Mouse (Mus musculus) lung, adult 2 months (tissue): ENCODE measurements around the gene Satb1. TPM values are rescaled to one million over a fixed set of nuclear protein-coding genes. Genes with fewer than 3 reads are reported as not detected.

Source experiments
- DNase-seq: peaks from one replicate; pipeline ENCODE4 v3.0.0; 2022
- H3K4me1 ChIP-seq: fragments of 200-500 bp; 2 replicates; pipeline ENCODE4 v1.6.1; 2011; ENCODE audit warnings: low read length; ENCODE audit not compliant: control insufficient read depth, insufficient read depth
- H3K4me3 ChIP-seq: fragments of 200-500 bp; replicated peaks from 2 replicates; pipeline ENCODE3; 2011; ENCODE audit warnings: low read depth, mild to moderate bottlenecking, control low read depth, low read length; ENCODE audit errors: extremely low read depth
- CTCF ChIP-seq: fragments of 200-500 bp; IDR thresholded peaks from 2 replicates; pipeline ENCODE4 v1.5.1; 2011; ENCODE audit warnings: mild to moderate bottlenecking, low read length, control low read depth; ENCODE audit not compliant: insufficient read depth
- POLR2A ChIP-seq: fragments of 200-500 bp; IDR thresholded peaks from 2 replicates; pipeline ENCODE4 v1.6.1; 2011; ENCODE audit warnings: low read depth, mild to moderate bottlenecking, control low read depth, low read length, borderline replicate concordance; ENCODE audit errors: extremely low read depth
- WGBS: fragments of 180-500 bp; shearing (Covaris S2); methylation state at CpG from one replicate; pipeline ENCODE4 v1.1.7; 2018; 5-methylcytosine and 5-hydroxymethylcytosine counted together
- polyA plus RNA-seq: library from polyadenylated mRNA; depleted of rRNA; stranded (reverse); fragments of >200 nt; gene quantifications from 2 replicates; pipeline ENCODE4 v1.2.3, GENCODE M21; 2012; rRNA removed

Satb1 gene
- 7.2 and 8.4 TPM in 2 replicates for polyA plus RNA-seq

GRCm38 (mm10) chr17:51832900-51833577 lies at the start of gene Satb1:
Gene Satb1 (minus strand): TSS chr17:51833290.
- WGBS: 2% methylated on average over 42 of the region's 52 CpGs
- peak; percentile 44 for DNase-seq
- Histone ChIP-seq H3K4me1 (no peaks in the 10 kb centered on the region), H3K4me3 (peak within 1 kb of the TSS; percentile 72)
- TF ChIP-seq POLR2A (0 out of 2 replicates have a peak, but pooled peaks have one; percentile 8), CTCF (no peak)

GRCm38 (mm10) chr17:51882566-51882965 lies 49.5 kb upstream of the Satb1 start:
- TF ChIP-seq CTCF (no peak), POLR2A (no peak)
- H3K4me1 ChIP-seq: no peaks in the 10 kb centered on the region
- DNase-seq: no peak
- no peak overlapping the region for H3K4me3 ChIP-seq
- WGBS: 95% methylated on average over 12 of the region's 12 CpGs

DNA sequence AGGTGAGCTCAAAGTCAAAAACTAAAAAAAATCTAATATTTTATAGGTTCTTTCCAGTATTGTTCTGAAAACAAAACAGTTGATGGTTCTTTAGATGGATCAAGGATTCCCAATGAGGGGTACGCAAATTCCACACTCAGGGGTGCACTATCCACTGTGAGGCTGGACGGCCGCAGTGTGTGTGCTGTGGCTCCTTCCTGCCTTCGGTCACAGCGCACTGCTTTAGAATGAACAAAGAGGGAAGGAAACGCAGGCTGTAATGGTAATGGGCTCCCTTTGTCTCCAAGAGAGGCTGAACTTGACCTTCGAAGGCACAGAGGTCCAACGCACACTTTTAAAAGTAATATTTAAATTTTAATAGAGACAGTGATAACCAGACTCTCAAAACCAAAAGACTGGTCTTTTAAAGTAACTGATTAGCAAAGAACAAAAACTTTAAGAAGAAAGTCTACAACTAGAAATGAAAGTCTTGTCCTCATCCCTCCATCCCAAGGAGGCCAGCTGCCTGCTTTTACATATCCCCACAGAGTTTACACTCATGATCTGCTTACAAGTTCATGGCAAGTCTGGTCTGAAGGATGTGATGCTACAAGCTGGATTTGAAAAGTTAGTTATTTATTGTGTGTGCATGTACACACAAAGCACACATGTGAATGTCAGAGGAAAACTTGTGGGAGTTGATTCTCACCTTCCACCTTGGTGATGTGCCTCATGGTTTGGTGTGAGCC lies 48.0 kb upstream of the Satb1 start:
- H3K4me1 ChIP-seq: no peaks in the 10 kb centered on the region
- H3K4me3 ChIP-seq: no peak overlapping the region
- WGBS: 69% methylated on average over 8 of the region's 8 CpGs
- TF ChIP-seq POLR2A (no peak), CTCF (no peak)
- no peak for DNase-seq

DNA sequence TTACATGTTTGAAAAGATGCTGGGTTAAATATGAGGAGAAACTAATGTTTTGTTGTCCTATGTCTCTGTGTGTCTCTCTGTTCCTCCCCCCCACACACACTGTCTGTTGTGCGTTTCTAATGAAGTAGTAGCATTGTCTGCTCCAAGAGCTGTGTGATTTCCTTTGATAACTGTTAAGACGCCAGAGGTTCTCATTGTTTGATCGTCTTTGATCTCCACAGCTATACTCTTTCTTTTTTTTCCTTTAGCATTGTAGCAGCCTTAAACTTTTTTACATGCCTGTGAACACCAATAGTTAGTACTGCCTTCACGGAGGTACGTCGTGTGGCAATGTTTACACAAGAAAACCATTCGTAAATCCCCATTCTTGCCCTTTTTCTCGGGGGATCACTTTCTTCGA lies 47.1 kb upstream of the Satb1 start:
- 33% methylated on average over 9 of the region's 9 CpGs for WGBS
- TF ChIP-seq POLR2A: no peak
- TF ChIP-seq CTCF: no peak
- no peak for DNase-seq
- H3K4me3 ChIP-seq: no peak overlapping the region
- no peaks in the 10 kb centered on the region for H3K4me1 ChIP-seq

DNA sequence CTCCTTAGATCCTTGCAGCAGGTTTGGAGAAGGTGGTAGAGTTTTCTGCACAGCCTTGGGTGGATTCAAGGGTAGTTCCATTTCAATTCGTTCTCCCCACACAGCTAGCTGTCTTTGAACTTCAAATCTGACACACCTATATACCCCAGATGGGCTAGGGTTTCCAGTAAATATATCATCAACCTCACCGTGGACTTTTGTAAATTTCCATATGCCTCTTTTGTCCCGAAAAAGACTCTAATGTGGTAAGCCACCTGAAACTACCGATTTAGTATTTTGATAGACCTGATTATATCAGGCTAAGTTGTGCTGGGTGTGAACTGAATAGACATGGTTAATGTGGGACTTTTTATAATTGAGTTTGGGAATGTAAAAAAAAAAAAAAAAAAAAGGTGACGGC lies 46.6 kb upstream of the Satb1 start:
- DNase-seq: no peak
- TF ChIP-seq POLR2A: no peak
- TF ChIP-seq CTCF: no peak
- no peak overlapping the region for H3K4me3 ChIP-seq
- no peaks in the 10 kb centered on the region for H3K4me1 ChIP-seq
- 75% methylated on average over 5 of the region's 5 CpGs for WGBS

DNA sequence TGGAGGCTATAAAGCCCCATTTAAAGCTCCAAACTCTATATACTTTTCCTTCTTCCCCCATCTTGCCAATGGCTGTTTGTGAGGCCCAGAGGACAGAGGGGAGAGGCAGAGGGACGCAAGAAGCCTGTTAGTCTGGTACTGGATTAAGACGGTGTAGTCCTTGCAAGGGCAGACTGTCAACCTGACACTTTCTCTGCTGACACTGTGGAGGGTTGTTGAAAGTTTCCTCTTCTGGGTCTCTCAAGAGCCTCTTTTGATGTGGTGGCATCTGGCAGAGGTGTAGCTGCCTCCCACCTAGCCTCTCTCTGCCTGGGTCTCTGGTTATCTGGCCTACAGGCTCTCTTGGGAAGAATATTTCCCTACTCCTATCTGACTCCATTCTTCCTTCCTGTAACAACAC lies 46.1 kb upstream of the Satb1 start:
- no peak for DNase-seq
- H3K4me3 ChIP-seq: no peak overlapping the region
- H3K4me1 ChIP-seq: no peaks in the 10 kb centered on the region
- 74% methylated on average over 2 of the region's 2 CpGs for WGBS
- no peak for TF ChIP-seq POLR2A
- TF ChIP-seq CTCF: no peak

DNA sequence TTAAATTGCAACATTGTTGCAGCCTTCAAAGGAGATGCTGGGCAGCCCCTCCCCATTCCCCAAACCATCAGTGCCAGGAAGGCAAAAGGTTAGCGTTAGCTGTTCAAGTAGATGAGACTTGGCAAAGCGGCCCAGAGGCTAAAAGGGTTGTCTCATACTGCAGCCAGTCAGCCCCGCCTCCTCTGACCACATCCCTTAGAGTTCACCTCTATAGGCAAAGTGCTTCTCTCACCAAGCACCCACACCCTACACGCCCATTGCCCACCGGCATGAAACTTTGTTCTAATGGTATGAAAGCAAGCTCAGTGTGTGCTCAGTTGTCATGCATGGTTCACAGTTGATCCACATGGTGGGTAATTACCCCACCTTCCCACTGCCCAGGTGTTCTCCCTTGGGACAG lies 43.4 kb upstream of the Satb1 start:
- WGBS: 74% methylated on average over 5 of the region's 5 CpGs
- Histone ChIP-seq H3K4me3 (no peak overlapping the region), H3K4me1 (no peaks in the 10 kb centered on the region)
- no peak for TF ChIP-seq POLR2A
- no peak for TF ChIP-seq CTCF
- no peak for DNase-seq

DNA sequence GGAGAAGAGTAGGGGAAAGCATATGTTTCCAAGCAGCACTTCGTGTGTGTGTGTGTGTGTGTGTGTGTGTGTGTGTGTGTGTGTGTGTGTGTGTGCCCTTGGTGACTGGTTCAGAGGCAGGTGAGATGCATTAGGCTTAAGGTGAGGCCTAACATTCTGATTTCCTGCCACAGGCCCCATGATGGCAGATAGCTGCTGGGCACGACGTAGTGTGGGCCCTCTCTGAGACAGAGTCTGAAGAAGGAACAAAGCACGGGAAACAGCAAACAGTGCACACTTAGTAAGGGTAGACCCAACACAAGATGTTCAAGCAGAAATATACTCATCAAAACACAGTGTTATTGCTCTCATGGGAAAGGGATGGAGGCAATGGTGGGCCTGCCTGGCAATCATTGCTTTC lies 24.5 kb upstream of the Satb1 start:
- H3K4me1 ChIP-seq: no peaks in the 10 kb centered on the region
- H3K4me3 ChIP-seq: no peak overlapping the region
- WGBS: 91% methylated on average over 4 of the region's 4 CpGs
- no peak for DNase-seq
- TF ChIP-seq CTCF: no peak

DNA sequence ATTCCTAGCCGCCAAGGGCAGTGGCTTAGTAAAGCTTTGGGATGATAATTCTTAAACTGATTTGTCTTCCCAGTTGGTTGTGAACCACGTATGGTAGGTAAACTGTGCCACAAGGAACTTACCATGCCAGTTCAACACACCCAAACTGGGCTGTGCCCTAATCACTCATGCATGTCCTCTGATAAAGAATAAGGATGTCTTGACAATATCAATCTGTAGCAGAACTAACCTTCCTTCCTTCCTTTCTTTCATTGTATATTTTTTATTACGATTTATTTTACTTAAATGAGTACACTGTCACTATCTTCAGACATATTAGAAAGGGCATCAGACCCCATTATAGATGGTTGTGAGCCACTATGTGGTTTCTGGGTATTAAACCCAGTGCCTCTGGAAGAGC lies 23.2 kb upstream of the Satb1 start:
- no peak for DNase-seq
- TF ChIP-seq POLR2A (no peak), CTCF (no peak)
- Histone ChIP-seq H3K4me1 (no peaks in the 10 kb centered on the region), H3K4me3 (no peak overlapping the region)
- 77% methylated on average over 3 of the region's 3 CpGs for WGBS

DNA sequence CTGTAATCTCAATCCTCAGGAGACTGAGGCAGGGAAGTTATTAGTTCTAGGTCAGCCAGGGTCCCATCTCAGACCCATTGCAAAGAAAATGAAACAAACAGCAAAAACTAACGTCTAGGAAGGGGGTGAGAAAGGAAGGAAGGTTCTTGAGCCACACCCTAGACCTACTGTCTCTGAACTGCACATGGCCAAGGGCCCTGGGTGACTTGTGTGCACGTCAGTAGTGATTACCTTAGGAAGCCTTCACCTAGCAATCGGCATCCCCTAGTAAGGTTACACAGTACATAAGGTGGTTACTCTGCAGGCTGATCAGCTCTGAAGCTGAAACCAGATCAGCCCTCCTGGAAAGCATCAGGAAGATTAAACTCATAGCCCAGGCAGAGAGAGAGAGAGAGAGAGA lies 22.2 kb upstream of the Satb1 start:
- H3K4me1 ChIP-seq: no peaks in the 10 kb centered on the region
- DNase-seq: no peak
- 58% methylated on average over 3 of the region's 3 CpGs for WGBS
- TF ChIP-seq CTCF (no peak), POLR2A (no peak)
- no peak overlapping the region for H3K4me3 ChIP-seq
